Mouse (Mus musculus) midbrain, embryonic 16.5 days (tissue): Measurements from ENCODE around the gene Sh3bgrl3. TPM values are rescaled to one million over a fixed set of nuclear protein-coding genes. Genes with fewer than 3 reads are reported as not detected.

Experiments
- ATAC-seq: fragments of 200-750 bp; cut with Nextera tagmentation; 2 replicates; pipeline ENCODE4 v1.8.0; 2017; ENCODE audit warnings: moderate TSS enrichment
- H3K27ac ChIP-seq: fragments of 300-500 bp; sonication (generic); 2 replicates; pipeline ENCODE4 v1.5.1; 2014; ENCODE audit warnings: mild to moderate bottlenecking, low read length, mixed read lengths
- H3K27me3 ChIP-seq: fragments of 300-500 bp; sonication (generic); 2 replicates; pipeline ENCODE4 v1.6.1; 2014; ENCODE audit warnings: low read depth, low read length, mixed read lengths; ENCODE audit not compliant: control insufficient read depth, insufficient read depth
- H3K36me3 ChIP-seq: fragments of 300-500 bp; sonication (generic); 2 replicates; pipeline ENCODE4 v1.6.1; 2014; ENCODE audit warnings: mild to moderate bottlenecking, low read length, moderate library complexity, mixed read lengths; ENCODE audit not compliant: control insufficient read depth, insufficient read depth
- H3K4me1 ChIP-seq: fragments of 300-500 bp; sonication (generic); 2 replicates; pipeline ENCODE4 v1.6.1; 2014; ENCODE audit warnings: mild to moderate bottlenecking, low read length, mixed read lengths; ENCODE audit not compliant: control insufficient read depth, insufficient read depth
- H3K4me2 ChIP-seq: fragments of 300-500 bp; sonication (generic); 2 replicates; pipeline ENCODE4 v1.6.1; 2014; ENCODE audit warnings: mild to moderate bottlenecking, low read length, mixed read lengths
- H3K4me3 ChIP-seq: fragments of 300-500 bp; sonication (generic); 2 replicates; pipeline ENCODE4 v1.5.1; 2014; ENCODE audit warnings: low read depth, mild to moderate bottlenecking, low read length, moderate library complexity, mixed read lengths
- H3K9ac ChIP-seq: fragments of 300-500 bp; sonication (generic); 2 replicates; pipeline ENCODE4 v1.6.1; 2014; ENCODE audit warnings: low read depth, low read length, mixed read lengths
- H3K9me3 ChIP-seq: fragments of 300-500 bp; sonication (generic); replicated peaks from 2 replicates; pipeline ENCODE4 v1.6.1; 2014; ENCODE audit warnings: mild to moderate bottlenecking, low read length, mixed read lengths; ENCODE audit not compliant: control insufficient read depth, poor library complexity, severe bottlenecking
- WGBS: fragments of 180-500 bp; shearing (Covaris S2); extraction: QIAGEN DNeasy Blood & Tissue Kit; methylation state at CpG from one replicate; pipeline ENCODE4 v1.1.7; 2014; 5-methylcytosine and 5-hydroxymethylcytosine counted together
- polyA plus RNA-seq: library from polyadenylated mRNA; unstranded; fragments of >200 nt; fragmentation: Nextera tagmentation; extraction: Ambion mirVana; gene quantifications from 2 replicates; pipeline ENCODE4 v1.2.1, GENCODE M21; 2015

Gene Sh3bgrl3
- polyA plus RNA-seq, 1 experiment from 2014 or later: 430 TPM

GRCm38 (mm10) chr4:134084999-134085398 is 43.6 kb downstream of the Sh3bgrl3 start:
- WGBS: 88% methylated on average over 4 of the region's 4 CpGs
- Histone ChIP-seq H3K27me3 (peaks cover 14% of the 10 kb centered on the region), H3K27ac (no peak overlapping the region), H3K9ac (no peak overlapping the region), H3K9me3 (no peaks in the 10 kb centered on the region), H3K4me3 (no peak overlapping the region), H3K4me2 (no peak overlapping the region), H3K4me1 (peaks cover 2% of the 10 kb centered on the region; the same call in 1 of the 2 replicates), H3K36me3 (no peaks in the 10 kb centered on the region)
- no peak for ATAC-seq

DNA sequence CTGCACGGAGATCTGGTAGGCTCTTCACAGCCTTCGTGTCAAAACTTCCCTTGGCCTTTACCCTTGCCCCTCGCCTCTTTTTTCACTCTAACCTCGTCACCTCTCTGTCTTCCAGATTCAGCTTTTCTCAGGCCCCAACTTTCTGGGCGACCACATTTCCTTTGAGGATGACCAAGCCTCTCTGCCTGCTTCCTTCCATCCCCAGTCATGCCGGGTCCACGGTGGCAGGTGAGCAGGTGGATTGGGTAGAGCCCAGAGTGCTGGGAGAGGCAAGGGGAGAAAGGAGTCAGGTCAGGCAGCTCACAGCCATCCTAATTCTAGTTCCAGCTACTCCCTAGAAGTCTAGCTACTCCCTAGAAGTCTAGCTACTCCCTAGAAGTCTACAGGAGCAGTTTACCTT is 46.1 kb downstream of the Sh3bgrl3 start:
- Histone ChIP-seq H3K9me3 (no peaks in the 10 kb centered on the region), H3K36me3 (no peaks in the 10 kb centered on the region), H3K4me1 (peaks cover 5% of the 10 kb centered on the region; the same call in 1 of the 2 replicates), H3K9ac (peak overlapping the region; percentile 59), H3K4me2 (peak overlapping the region; percentile 71), H3K4me3 (peak overlapping the region; percentile 43), H3K27ac (no peak overlapping the region), H3K27me3 (peaks cover 14% of the 10 kb centered on the region)
- ATAC-seq: no peak
- WGBS: 11% methylated on average over 7 of the region's 7 CpGs

- Histone ChIP-seq H3K4me1 (peaks cover 5% of the 10 kb centered on the region; the same call in 1 of the 2 replicates), H3K9me3 (no peaks in the 10 kb centered on the region), H3K9ac (peak overlapping the region; percentile 59), H3K27ac (no peak overlapping the region), H3K4me3 (peak overlapping the region; percentile 43), H3K4me2 (peak overlapping the region; percentile 71), H3K36me3 (no peaks in the 10 kb centered on the region), H3K27me3 (peaks cover 14% of the 10 kb centered on the region)
- under 1% methylated on average over 40 of the region's 41 CpGs for WGBS
- peak; percentile 88 for ATAC-seq
These were observed 46.7 kb downstream of the Sh3bgrl3 start for GRCm38 (mm10) chr4:134081730-134082386.

GRCm38 (mm10) chr4:134080674-134081073 is 47.9 kb downstream of the Sh3bgrl3 start:
- no peak overlapping the region for H3K4me2 ChIP-seq
- no peak overlapping the region for H3K4me3 ChIP-seq
- WGBS: 80% methylated on average over 4 of the region's 4 CpGs
- no peaks in the 10 kb centered on the region for H3K36me3 ChIP-seq
- no peaks in the 10 kb centered on the region for H3K9me3 ChIP-seq
- no peak overlapping the region for H3K9ac ChIP-seq
- ATAC-seq: no peak
- H3K4me1 ChIP-seq: peaks cover 5% of the 10 kb centered on the region; the same call in 1 of the 2 replicates
- H3K27me3 ChIP-seq: peaks cover 14% of the 10 kb centered on the region
- H3K27ac ChIP-seq: no peak overlapping the region

GRCm38 (mm10) chr4:134078694-134079093 is 49.9 kb downstream of the Sh3bgrl3 start:
- 26% methylated on average over 3 of the region's 3 CpGs for WGBS
- Histone ChIP-seq H3K36me3 (no peaks in the 10 kb centered on the region), H3K9me3 (no peaks in the 10 kb centered on the region), H3K27me3 (peaks cover 14% of the 10 kb centered on the region), H3K9ac (no peak overlapping the region; the same call in 1 of the 2 replicates), H3K4me2 (no peak overlapping the region), H3K4me3 (no peak overlapping the region), H3K27ac (no peak overlapping the region), H3K4me1 (peaks cover 5% of the 10 kb centered on the region; the same call in 1 of the 2 replicates)
- ATAC-seq: no peak

Other genes starting within 250 kb of the Sh3bgrl3 start
- 21.9 and 22.2 TPM in 2 replicates for gene Rps6ka1, start 241.0 kb downstream of the Sh3bgrl3 start, polyA plus RNA-seq
- gene Hmgn2, start 160.1 kb downstream of the Sh3bgrl3 start, polyA plus RNA-seq: 937 and 974 TPM in 2 replicates
- 45.7 and 48.6 TPM in 2 replicates for gene Dhdds, start 127.9 kb downstream of the Sh3bgrl3 start, polyA plus RNA-seq
- gene Lin28a, start 109.9 kb downstream of the Sh3bgrl3 start, polyA plus RNA-seq: 0.37 and 0.44 TPM in 2 replicates
- not detected in 2 replicates for gene Zfp683, start 75.0 kb downstream of the Sh3bgrl3 start, polyA plus RNA-seq
- 3.8 and 6.6 TPM in 2 replicates for gene Crybg2, start 68.0 kb downstream of the Sh3bgrl3 start, polyA plus RNA-seq
- 0.92 and 2.1 TPM in 2 replicates for gene Cd52, start 33.7 kb downstream of the Sh3bgrl3 start, polyA plus RNA-seq
- 18.4 and 19.0 TPM in 2 replicates for gene Ubxn11, start 26.2 kb downstream of the Sh3bgrl3 start, polyA plus RNA-seq
- gene Cep85, start 58.3 kb upstream of the Sh3bgrl3 start, polyA plus RNA-seq: 16.7 and 18.1 TPM in 2 replicates
- gene Gm7534, start 74.2 kb upstream of the Sh3bgrl3 start, polyA plus RNA-seq: not detected in 2 replicates
- not detected in 2 replicates for gene Catsper4, start 98.6 kb upstream of the Sh3bgrl3 start, polyA plus RNA-seq
- gene Cnksr1, start 109.6 kb upstream of the Sh3bgrl3 start, polyA plus RNA-seq: 0.11 and 0.13 TPM in 2 replicates
- 0.24 and 0.51 TPM in 2 replicates for gene E130218I03Rik, start 114.9 kb upstream of the Sh3bgrl3 start, polyA plus RNA-seq
- 12.4 and 13.4 TPM in 2 replicates for gene Zfp593, start 116.8 kb upstream of the Sh3bgrl3 start, polyA plus RNA-seq
- gene Gm30191, start 118.1 kb upstream of the Sh3bgrl3 start, polyA plus RNA-seq: not detected in 2 replicates
- gene Grrp1, start 125.3 kb upstream of the Sh3bgrl3 start, polyA plus RNA-seq: 12.9 and 16.2 TPM in 2 replicates
- 44.9 and 46.5 TPM in 2 replicates for gene Pdik1l, start 159.1 kb upstream of the Sh3bgrl3 start, polyA plus RNA-seq
- 0.45 and 0.62 TPM in 2 replicates for gene Trim63, start 186.3 kb upstream of the Sh3bgrl3 start, polyA plus RNA-seq
- gene Slc30a2, start 214.4 kb upstream of the Sh3bgrl3 start, polyA plus RNA-seq: 0.26 and 0.30 TPM in 2 replicates